Mouse (Mus musculus) CH12.LX (cell line): Measurements from ENCODE around the gene Ap2a1.

ENCODE experiments used
- CHD1 ChIP-seq: IDR thresholded peaks from 2 replicates; pipeline ENCODE4 v1.6.1; 2012; ENCODE audit warnings: low read depth, low read length, improper control_type of control experiment, inconsistent platforms
- CTCF ChIP-seq, 2 experiments: IDR thresholded peaks in 1 of 2; conservative IDR thresholded peaks in 1 of 2; 2 replicates each; pipeline ENCODE4 v1.5.1; 2011 to 2012; ENCODE audit warnings: low read depth in 2 of 2, low read length in 2 of 2, improper control_type of control experiment in 1 of 2, inconsistent platforms in 1 of 2, mild to moderate bottlenecking in 1 of 2, moderate library complexity in 1 of 2
- EP300 ChIP-seq: IDR thresholded peaks from 2 replicates; pipeline ENCODE4 v1.6.1; 2011; ENCODE audit warnings: low read length, improper control_type of control experiment
- HCFC1 ChIP-seq: IDR thresholded peaks from 2 replicates; pipeline ENCODE4 v1.6.1; 2012; ENCODE audit warnings: low read depth, mild to moderate bottlenecking, inconsistent platforms, low read length, improper control_type of control experiment
- MAX ChIP-seq: IDR thresholded peaks from 2 replicates; pipeline ENCODE4 v1.6.1; 2011; ENCODE audit warnings: low read length, improper control_type of control experiment
- MAZ ChIP-seq: IDR thresholded peaks from 2 replicates; pipeline ENCODE4 v1.6.1; 2012; ENCODE audit warnings: low read depth, mild to moderate bottlenecking, inconsistent platforms, low read length, improper control_type of control experiment, moderate library complexity
- MYC ChIP-seq: IDR thresholded peaks from 2 replicates; pipeline ENCODE4 v1.6.1; 2011; ENCODE audit warnings: low read depth, mild to moderate bottlenecking, improper control_type of control experiment, low read length
- NRF1 ChIP-seq: IDR thresholded peaks from 2 replicates; pipeline ENCODE4 v1.6.1; 2014; ENCODE audit warnings: low read depth, mild to moderate bottlenecking, inconsistent platforms, low read length, improper control_type of control experiment, moderate library complexity
- POLR2A ChIP-seq: IDR thresholded peaks from 2 replicates; pipeline ENCODE4 v1.6.1; 2011; ENCODE audit warnings: low read depth, mild to moderate bottlenecking, improper control_type of control experiment, low read length
- POLR2AphosphoS2 ChIP-seq: IDR thresholded peaks from 2 replicates; pipeline ENCODE4 v1.6.1; 2011; ENCODE audit warnings: low read depth, low read length, improper control_type of control experiment
- USF1 ChIP-seq: IDR thresholded peaks from 2 replicates; pipeline ENCODE4 v1.6.1; 2014; ENCODE audit warnings: low read depth, mild to moderate bottlenecking, inconsistent platforms, low read length, improper control_type of control experiment
- USF2 ChIP-seq: conservative IDR thresholded peaks from 2 replicates; pipeline ENCODE4 v1.6.1; 2011; ENCODE audit warnings: low read depth, low read length, improper control_type of control experiment
- ZMIZ1 ChIP-seq: IDR thresholded peaks from 2 replicates; pipeline ENCODE4 v1.6.1; 2012; ENCODE audit warnings: low read depth, mild to moderate bottlenecking, inconsistent platforms, low read length, improper control_type of control experiment

GRCm38 (mm10) chr7:44958208-44958607 lies 28.9 kb upstream of the Ap2a1 start:
- TF ChIP-seq MYC (peak; percentile 87), EP300 (no peak), POLR2AphosphoS2 (no peak), CHD1 (no peak), POLR2A (no peak), HCFC1 (no peak), MAX (peak; percentile 96), NRF1 (no peak), CTCF (conservative IDR thresholded peaks at IDR 0.05 in 1 of 2, IDR thresholded peaks at IDR 0.05 in 1 of 2; ENCODE audit: low read depth in 2 of 2, low read length in 2 of 2) (peak; percentile 54 to 89), ZMIZ1 (no peak), USF2 (no peak), MAZ (no peak), USF1 (no peak)
